Mouse (Mus musculus) heart, postnatal 0 days (tissue): Measurements from ENCODE around the gene Kcnma1.

Source experiments
- CTCF ChIP-seq: IDR thresholded peaks from 2 replicates; pipeline ENCODE4 v1.5.1; 2016; ENCODE audit warnings: antibody characterized with exemption, control low read depth, low read depth
- EP300 ChIP-seq: IDR thresholded peaks from 2 replicates; pipeline ENCODE4 v1.6.1; 2016; ENCODE audit warnings: antibody characterized with exemption, low read depth

GRCm38 (mm10) chr14:23378351-23379087, 635.8 kb downstream of the Kcnma1 start:
- no peak for TF ChIP-seq EP300
- TF ChIP-seq CTCF, result no peak
